Mouse (Mus musculus): ENCODE measurements at regions not wholly inside any gene's neighbourhood (a gene's known extent, or its start where the extent isn't known, plus 50 kb on each side); places are given as distances from the start of the nearest gene placed in this dataset.

GRCm38 (mm10) chr15:62432742-62433245 lies 1412.2 kb downstream of the Gsdmc2 start:
- DNase-seq (ENCODE audit: low spot score in 2 of 2): no peak

GRCm38 (mm10) chr15:62431150-62431678 lies 1413.8 kb downstream of the Gsdmc2 start:
- no peak for DNase-seq (ENCODE audit: low spot score in 2 of 2)

GRCm38 (mm10) chr15:62422995-62423394 lies 1422.0 kb downstream of the Gsdmc2 start:
- DNase-seq (ENCODE audit: low spot score in 2 of 2): no peak

- no peak for DNase-seq (ENCODE audit: low spot score in 2 of 2)
These were observed 1423.7 kb downstream of the Gsdmc2 start for GRCm38 (mm10) chr15:62421073-62421851.

- DNase-seq (ENCODE audit: low spot score in 2 of 2): no peak
These were observed 1428.3 kb downstream of the Gsdmc2 start for GRCm38 (mm10) chr15:62416691-62417090.

GRCm38 (mm10) chr15:62413694-62414093 lies 1431.3 kb downstream of the Gsdmc2 start:
- no peak for DNase-seq (ENCODE audit: low spot score in 2 of 2)

- DNase-seq (ENCODE audit: low spot score in 2 of 2): no peak
These were observed 1442.8 kb downstream of the Gsdmc2 start for GRCm38 (mm10) chr15:62402142-62402541.

- no peak for DNase-seq (ENCODE audit: low spot score in 2 of 2)
These were observed 1443.9 kb downstream of the Gsdmc2 start for GRCm38 (mm10) chr15:62400984-62401609.

- no peak for DNase-seq (ENCODE audit: low spot score in 2 of 2)
These were observed 1445.6 kb downstream of the Gsdmc2 start for GRCm38 (mm10) chr15:62399381-62399780.

- no peak for DNase-seq (ENCODE audit: low spot score in 2 of 2)
These were observed 1448.0 kb downstream of the Gsdmc2 start for GRCm38 (mm10) chr15:62397009-62397408.

GRCm38 (mm10) chr15:62395377-62395776 lies 1449.6 kb downstream of the Gsdmc2 start:
- DNase-seq (ENCODE audit: low spot score in 2 of 2): no peak

- no peak for DNase-seq (ENCODE audit: low spot score in 2 of 2)
These were observed 1451.6 kb downstream of the Gsdmc2 start for GRCm38 (mm10) chr15:62393416-62393815.

GRCm38 (mm10) chr15:62392839-62393238 lies 1452.1 kb downstream of the Gsdmc2 start:
- DNase-seq (ENCODE audit: low spot score in 2 of 2): no peak

GRCm38 (mm10) chr15:62392381-62392780 lies 1452.6 kb downstream of the Gsdmc2 start:
- DNase-seq (ENCODE audit: low spot score in 2 of 2): no peak

GRCm38 (mm10) chr15:62389431-62390105 lies 1455.4 kb downstream of the Gsdmc2 start:
- no peak for DNase-seq (ENCODE audit: low spot score in 2 of 2)

GRCm38 (mm10) chr15:62382233-62382632 lies 1459.4 kb upstream of the A1bg start:
- DNase-seq (ENCODE audit: low spot score in 2 of 2): no peak

GRCm38 (mm10) chr15:62374641-62375040 lies 1451.8 kb upstream of the A1bg start:
- DNase-seq (ENCODE audit: low spot score in 2 of 2): no peak

GRCm38 (mm10) chr15:62361171-62361570 lies 1438.4 kb upstream of the A1bg start:
- DNase-seq (ENCODE audit: low spot score in 2 of 2): no peak

- DNase-seq (ENCODE audit: low spot score in 2 of 2): no peak
These were observed 1435.8 kb upstream of the A1bg start for GRCm38 (mm10) chr15:62358338-62359239.

- no peak for DNase-seq (ENCODE audit: low spot score in 2 of 2)
These were observed 1431.0 kb upstream of the A1bg start for GRCm38 (mm10) chr15:62353786-62354185.

Measured in right cerebral cortex, postnatal 36 days (tissue).